Mouse (Mus musculus) spleen, postnatal 36 days (tissue): ENCODE data around the gene Tlr9.

Source experiments
- DNase-seq, 2 experiments: peaks; one replicate each; pipeline ENCODE4 v3.0.0; 2022; ENCODE audit warnings: low spot score in 2 of 2, mixed read lengths in 1 of 2

The Tlr9 gene

DNA sequence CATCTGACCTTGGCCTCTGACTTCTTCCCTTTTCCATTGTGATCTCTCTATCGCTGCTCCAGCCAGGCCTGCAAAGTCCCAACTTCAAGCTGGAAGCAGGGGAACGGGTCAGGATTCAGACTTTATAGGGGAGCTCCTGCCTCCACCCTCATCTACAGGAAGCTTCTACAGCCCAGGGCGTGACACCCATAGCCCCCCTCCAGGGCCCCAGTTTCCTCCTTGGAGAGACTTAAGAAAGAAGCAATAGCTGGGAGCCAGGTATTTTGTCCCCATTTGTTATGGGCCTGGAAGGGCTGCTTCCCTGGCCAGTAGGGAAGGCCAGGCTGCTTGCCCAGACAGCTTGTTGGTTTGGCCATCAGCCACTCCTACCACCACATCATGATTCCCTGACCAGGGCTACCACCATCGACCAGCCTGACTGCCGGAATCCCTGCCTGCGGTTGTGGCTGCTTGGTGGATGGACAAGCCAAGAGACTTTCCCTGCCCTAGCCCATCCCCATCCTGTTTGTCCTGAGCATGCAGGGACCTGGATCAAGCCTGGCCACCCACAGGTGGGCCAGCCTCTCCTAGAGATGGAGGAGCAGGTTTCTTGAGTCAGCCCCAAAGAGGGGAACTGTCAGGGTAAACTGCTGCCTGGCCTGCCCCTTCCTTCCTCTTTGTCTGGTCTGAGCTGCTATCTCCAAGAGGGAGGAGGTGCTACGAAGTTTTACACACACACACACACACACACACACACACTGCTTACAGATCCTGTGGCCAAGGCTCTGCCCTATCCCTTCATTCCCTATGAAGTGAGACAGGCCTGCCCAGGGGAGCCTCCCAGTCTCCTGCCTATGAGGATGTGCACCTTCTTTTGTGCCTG is 18.2 kb upstream of the Tlr9 start:
- DNase-seq = peak in 1 of 2 experiments; percentile 55

DNA sequence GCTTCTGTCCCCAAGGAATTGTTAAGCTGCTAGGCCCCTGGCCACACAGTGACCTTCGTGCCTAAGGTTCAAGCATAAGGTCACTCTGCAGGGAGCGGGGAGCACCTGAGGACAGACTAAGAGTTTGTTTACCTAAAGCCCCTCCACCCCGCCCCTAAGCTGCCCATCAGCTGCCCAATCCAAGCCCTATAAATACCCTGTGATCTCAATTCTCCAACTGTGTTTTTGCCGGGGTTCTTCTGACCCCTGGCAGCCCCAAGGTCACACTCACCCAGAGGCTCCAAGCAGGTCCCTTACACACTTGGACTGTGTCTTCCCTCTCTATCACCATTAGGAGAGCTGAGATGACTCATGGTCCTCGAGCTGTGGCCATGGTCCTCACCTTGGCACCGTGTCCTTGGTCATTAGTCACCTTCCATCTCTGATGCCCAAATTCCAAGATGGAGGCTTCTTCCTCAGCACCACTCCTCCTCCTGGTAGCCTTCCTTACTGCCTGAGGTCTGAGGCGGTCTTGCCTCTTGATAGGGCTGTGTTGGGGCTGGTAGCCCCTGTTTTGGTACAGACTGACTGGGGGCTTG is 16.6 kb upstream of the Tlr9 start:
- DNase-seq = no peak

DNA sequence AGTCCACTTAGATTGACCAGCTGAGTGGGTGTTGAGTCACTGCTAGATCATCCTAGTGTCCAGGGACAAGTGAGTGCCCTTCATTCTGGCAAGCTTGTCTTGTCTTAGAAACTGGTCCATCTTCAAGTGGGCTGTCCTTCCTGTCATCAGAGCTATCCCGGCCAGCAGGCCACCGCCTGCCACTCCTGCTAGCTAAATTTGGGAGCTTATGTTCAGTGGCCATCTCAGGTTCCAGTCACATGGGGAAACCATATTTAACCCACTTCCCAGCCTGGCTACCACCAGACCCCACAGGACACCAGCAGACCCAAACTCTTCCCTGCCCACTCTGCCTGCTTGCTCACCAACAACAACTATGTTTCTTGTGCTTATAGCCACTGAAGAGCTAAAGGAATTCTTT is 15.9 kb upstream of the Tlr9 start:
- no peak for DNase-seq

DNA sequence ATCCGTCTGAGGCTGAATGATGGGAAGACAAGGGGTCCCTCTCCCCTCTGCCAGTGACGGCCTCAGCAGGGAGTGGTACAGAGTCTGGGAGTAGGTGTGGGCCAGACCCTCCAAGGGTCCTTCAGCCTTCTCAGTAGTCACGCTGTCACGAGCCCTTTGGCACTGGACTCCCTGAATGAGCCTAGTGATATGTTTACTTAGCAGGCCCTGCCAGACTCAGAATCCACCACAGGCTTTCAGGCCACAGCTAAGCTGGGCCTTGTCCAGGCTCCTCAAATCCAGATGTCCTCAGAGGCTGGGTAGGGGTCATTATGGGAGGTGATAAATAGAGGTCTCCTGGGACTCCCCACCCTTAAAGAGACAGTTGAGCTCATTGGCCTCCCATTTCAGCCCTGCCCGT is 14.2 kb upstream of the Tlr9 start:
- no peak for DNase-seq

DNA sequence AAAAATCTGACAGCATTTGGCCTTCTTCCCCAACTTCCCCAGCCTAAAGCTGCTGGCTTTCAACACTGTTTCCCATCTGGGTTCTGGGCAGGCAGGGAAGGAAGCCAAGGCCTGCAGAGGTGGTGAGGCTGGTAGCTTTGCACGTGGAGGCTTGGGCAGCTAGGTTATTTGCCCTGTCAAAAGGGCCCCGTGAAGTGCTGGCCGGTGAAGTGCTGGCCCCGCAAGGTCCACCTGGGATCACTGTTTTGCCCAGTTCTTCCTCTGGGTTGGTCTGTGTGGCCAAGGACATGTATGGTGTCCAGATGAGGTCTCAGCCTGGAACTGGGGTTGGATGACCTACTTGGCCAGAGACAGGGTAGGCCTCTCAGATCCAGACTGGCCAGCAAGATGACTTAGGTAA is 12.4 kb upstream of the Tlr9 start:
- no peak for DNase-seq

DNA sequence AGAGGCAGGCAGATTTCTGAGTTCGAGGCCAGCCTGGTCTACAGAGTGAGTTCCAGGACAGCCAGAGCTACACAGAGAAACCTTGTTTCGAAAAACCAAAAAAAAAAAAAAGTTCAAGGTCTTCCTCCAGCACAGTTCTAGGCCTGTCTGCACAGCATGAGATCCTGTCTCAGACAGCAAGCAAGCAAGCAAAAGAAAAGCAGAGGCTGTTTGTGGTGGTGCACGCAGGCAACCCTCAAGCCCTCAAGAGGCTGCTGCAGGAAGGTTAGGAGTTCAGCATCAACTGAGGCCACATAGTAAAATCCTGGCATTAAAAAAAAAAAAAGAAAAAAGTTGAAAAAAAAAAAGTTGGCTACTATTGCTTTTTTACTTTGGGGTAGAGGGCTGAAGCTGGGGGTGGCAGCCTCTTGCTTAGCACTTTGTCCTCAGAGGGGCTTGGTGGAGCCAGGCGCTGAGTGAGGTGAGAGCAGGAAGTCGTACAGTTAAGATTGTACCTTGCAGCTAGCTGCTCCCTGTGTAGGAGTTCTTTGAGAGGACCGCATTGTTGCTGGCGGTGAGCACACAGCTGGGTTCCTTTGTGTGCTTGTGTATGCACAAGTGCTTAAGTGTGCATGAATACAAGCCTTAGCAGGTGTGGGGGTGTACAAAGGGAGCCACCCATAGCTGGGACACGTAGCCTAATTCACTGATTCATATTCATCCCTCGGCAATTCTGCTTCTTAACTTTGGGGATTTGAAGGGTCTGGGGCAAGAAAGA is 11.4 kb upstream of the Tlr9 start:
- no peak for DNase-seq

DNA sequence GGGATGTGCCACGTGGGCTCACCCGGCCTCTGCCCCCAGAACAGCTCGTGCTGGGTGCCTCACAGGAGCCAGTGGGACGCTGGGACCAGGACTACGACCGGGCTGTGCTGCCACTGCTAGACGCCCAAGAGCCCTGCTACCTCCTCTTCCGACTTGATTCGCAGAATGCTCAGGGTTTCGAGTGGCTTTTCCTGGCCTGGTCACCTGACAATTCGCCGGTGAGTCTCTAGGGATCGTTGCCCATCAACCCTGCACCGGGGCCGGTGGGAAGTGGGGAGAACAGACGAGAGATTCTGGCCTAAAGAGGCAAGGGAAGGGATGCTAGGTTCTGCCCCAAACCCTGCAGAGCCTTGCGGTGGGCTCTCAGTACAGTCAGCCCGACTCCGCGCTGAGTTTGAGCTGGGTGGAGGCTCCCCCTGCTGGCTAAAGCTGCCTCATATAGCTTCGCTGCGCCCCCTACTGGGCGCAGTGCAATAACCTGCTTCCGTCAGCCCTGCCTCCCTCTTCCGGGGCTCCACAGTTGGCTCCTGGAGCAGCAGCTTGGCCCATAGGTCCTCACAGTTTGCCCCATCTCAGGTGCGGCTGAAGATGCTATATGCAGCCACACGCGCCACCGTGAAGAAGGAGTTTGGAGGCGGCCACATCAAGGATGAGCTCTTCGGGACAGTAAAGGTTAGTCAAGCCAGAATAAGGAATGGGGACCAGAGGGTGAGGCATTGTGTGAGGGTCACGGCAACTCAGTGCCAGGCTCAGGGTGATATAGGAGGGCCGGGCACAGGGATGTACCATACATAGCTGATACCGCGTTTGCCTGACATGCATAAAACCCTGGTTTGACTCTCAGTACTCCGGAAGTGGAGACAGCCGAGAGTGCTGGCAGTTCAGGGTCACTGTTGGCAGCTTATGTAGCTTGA is 10.5 kb upstream of the Tlr9 start:
- DNase-seq = peak; percentile 71 to 74

DNA sequence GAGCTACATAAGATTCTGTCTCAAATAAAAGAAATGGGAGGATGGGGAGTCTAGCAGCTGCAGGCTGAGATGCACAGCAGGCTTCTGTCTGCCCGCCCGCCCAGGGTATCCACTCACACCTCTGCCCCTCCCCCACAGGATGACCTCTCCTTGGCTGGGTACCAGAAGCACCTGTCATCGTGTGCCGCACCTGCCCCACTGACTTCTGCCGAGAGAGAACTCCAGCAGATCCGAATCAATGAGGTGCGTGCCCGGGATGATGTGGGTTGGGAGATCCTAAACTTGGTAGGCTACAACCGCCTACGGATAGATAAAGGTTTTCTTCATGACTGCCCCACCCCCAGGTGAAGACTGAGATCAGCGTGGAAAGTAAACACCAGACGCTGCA is 9.8 kb upstream of the Tlr9 start:
- DNase-seq = no peak

DNA sequence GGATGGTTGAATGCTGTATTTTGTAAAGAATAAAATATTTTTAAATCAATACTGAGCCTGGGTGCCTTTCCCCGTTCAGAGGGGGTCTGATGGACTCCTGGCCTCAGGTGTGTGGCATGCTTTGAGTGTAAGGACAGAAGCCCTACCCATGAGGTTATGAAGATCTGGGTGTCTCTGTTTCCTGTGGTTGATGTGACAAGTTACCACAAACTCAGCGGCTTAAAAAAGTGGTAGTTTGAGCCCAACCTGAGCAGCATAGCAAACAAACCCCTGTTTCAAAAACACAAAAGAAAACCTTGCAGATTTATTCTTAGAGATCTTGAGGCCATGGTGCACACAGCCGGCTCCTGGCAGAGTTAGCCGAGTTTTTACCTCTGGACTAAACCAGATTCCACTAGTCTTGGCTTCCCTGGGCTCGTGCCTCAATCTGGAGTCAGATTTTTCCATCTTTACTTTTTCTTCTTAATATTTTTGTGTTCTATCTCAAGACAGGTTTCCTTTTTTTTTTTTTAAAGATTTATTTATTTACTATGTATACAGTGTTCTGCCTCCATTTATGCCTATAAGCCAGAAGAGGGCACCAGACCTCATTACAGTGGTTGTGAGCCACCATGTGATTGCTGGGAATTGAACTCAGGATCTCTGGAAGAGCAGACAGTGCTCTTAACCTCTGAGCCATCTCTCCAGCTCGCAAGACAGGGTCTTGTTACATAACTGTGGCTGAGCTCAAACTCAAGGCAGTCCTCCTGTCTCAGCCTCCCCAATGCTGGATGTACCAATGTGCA is 6.9 kb upstream of the Tlr9 start:
- no peak for DNase-seq

DNA sequence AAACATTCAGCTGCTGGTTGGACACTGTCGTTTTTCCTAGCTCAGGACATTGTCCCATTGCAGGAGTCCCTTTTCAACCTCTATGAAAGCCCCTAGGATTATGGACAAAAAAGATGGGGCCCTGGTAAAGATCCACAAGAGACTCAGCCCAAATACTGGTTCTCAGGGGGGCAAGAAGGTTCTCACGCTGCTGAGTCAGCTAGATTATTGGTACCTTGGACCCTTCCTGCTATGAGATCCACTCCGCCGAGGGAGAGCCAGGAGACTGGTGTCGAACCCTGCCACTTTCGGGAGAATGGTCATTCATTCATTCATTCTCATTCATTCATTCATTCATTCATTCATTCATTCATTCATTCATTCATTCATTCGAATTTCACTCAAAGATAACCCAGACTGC is 5.4 kb upstream of the Tlr9 start:
- DNase-seq = no peak

DNA sequence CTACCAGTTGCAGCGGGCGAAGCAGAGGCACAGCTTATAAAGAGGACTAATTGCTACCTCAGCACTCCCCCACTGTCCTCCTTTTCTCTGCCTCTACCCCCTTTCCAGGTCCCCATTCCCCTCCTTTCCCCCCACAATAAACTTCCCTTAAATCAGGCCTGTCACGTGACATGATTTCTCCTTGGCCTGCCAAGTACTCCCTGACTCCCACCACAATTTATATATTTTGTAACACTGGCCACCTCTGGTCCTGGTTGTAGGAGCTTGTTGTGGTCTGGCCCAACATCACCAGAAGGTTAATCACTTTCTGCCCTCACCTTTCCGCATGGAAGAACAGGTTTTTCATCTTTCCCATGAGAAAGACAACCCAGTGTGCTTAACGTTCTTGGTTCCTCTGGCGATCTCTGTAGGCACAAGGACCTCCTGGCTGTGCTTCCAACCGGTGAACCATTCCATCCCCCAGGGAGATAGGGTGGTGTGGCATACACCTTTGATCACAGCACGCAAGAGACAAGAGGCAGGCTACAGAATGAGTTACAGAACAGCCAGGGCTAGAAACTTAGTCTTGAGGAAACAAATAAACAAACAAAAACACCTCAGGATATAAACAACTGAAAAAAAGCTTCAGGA is 1.4 kb upstream of the Tlr9 start:
- no peak for DNase-seq

DNA sequence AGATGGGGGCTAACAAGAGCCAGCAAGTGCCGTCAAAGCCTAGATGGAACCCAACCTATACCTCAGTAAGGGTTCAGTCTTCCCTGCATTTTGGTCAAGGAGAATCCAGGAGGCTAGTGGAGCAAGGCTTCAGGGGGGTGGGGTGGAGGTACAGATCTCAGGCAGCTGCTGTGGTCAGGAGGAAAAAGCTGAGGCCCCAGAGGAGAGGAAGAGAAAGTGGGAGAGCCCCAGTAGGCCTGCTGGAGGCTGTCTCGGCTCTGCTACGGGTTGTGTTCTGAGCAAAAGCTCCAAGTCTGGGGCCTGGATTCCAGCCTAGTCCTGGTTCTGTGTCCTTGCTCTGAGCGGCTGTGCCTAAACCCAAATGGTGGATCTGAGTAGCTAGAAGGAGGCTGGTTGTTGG is 596 bp downstream of the Tlr9 start:
- DNase-seq = peak; percentile 70 to 71

DNA sequence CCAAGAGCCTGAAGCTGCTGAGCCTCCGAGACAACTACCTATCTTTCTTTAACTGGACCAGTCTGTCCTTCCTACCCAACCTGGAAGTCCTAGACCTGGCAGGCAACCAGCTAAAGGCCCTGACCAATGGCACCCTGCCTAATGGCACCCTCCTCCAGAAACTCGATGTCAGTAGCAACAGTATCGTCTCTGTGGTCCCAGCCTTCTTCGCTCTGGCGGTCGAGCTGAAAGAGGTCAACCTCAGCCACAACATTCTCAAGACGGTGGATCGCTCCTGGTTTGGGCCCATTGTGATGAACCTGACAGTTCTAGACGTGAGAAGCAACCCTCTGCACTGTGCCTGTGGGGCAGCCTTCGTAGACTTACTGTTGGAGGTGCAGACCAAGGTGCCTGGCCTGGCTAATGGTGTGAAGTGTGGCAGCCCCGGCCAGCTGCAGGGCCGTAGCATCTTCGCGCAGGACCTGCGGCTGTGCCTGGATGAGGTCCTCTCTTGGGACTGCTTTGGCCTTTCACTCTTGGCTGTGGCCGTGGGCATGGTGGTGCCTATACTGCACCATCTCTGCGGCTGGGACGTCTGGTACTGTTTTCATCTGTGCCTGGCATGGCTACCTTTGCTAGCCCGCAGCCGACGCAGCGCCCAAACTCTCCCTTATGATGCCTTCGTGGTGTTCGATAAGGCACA is 3.2 kb downstream of the Tlr9 start:
- DNase-seq = no peak

DNA sequence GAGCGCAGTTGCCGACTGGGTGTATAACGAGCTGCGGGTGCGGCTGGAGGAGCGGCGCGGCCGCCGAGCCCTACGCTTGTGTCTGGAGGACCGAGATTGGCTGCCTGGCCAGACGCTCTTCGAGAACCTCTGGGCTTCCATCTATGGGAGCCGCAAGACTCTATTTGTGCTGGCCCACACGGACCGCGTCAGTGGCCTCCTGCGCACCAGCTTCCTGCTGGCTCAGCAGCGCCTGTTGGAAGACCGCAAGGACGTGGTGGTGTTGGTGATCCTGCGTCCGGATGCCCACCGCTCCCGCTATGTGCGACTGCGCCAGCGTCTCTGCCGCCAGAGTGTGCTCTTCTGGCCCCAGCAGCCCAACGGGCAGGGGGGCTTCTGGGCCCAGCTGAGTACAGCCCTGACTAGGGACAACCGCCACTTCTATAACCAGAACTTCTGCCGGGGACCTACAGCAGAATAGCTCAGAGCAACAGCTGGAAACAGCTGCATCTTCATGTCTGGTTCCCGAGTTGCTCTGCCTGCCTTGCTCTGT is 3.8 kb downstream of the Tlr9 start:
- no peak for DNase-seq

DNA sequence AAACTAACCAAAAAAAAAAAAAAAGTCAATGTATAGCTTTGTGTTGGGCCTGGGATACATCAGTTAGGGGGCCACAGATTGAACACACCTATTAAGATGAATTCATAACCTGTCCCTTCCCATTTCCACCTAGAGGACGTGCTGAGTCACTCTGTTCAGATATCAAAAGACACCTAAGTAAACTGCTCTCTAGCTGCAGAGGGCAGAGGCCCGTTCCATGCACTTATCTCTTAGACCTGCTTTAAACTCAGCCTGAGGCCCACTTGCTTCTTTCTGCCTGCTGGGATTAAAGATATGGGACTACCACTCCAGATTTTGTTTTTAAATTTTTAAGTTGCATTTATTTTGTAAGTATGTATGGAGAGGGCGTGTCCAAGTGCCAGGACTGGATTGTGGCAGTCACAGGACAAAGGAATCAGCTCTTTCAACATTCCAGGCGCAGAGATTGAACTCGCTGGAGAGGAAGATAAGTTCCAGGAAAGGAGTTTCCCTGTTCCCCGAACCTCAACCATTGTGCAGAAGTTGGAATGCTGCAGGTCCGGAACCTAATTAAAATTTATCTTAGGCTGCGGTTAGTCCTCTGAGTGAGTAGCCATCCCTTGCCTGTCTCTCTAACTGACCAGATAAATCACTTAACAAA is 5.5 kb downstream of the Tlr9 start:
- DNase-seq = no peak

DNA sequence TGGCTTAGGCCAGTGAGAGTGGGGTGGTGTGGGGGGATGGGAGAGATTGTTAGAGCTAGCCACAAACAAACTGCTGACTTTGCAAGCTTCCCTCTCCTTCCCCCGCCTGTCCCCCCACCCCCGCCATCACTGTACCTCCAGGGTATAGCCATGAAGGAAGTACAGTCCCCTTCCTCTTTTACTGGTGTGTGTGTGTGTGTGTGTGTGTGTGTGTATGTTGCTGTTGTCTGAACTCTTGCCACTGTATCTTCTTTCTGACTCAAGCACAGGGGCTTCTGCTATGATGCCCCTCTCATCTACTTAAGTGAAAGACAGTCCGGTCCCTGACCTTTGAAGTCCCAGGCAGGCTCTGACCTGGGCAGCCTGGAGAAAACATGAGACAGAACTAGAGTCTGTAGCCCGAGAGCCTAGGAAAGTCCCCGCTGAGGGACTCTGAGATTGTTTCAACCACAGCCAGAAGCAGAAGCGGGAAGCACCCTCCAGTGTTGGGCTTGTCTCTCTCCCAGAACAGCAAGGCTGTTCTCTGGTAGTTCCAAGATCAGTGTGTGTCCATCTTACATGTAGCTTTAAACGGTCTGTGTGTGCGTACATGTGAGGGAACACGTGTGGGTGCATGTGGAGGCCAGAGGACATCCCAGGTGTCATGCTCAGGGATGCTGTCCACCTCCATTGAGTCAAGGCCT is 7.8 kb downstream of the Tlr9 start:
- DNase-seq = peak; percentile 65

DNA sequence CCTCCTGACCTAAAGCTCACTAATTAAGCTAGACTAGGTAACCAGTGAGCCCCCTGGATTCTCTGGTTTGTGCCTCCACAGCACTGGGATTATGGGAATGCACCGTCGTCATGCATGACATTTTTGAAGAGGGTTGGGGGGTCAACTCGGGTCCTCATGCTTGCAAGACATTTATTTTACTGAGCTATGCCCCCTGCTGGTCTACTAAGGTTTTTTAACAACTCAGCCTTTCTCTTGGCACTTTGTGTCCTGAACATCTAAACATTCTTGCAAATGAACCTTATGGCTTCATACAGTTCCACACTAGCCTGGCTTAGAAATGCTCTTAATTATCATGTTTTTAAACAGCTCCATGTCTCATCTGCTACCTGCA is 8.3 kb downstream of the Tlr9 start:
- peak in 1 of 2 experiments; percentile 53 for DNase-seq

DNA sequence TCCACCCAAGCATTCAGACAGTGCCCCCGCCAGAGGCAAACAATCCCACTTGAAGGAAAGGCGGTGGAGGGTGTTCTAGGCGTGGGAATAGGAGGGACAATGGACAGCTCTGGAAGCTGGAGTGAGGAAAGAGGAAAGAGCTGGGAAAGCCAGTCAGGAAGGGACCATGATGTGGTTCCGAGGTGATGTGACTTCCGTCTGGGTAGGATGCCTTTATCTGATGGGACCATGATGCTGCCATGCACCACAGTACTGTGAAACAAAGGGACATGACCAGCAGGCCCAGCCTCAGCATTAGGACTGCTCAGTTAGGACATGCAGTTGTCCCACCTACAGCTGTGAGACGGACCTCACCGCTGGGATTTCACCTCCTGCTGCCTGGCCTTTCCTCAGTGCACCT is 8.8 kb downstream of the Tlr9 start:
- no peak for DNase-seq

DNA sequence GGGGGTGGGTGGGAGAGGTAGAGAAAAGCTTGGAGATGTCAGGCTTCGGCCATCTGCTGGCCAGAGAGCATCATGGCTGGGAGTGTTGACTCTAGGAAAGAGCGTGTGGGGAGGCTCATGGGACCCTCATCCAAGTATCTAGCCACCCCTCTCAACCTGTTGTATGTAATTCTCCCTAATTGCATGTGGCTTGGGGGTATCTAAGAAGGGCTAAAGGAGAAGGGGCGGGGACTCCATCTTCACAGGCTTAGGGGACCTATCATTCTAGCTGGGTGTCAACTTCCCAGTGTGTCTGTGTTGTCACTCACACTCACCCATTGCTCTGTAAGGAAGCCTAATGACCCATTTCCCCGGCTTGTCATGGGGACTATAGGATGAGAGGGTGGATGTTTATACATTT is 9.4 kb downstream of the Tlr9 start:
- DNase-seq = no peak
